Mouse (Mus musculus) thymus, adult 2 months (tissue): ENCODE measurements around the gene Rem1.

ENCODE experiments used
- CTCF ChIP-seq: fragments of 200-500 bp; IDR thresholded peaks from 2 replicates; pipeline ENCODE4 v1.5.1; 2012; ENCODE audit warnings: mild to moderate bottlenecking, control low read depth, low read length, moderate library complexity, borderline replicate concordance; ENCODE audit not compliant: control insufficient read depth, poor library complexity, insufficient read depth; ENCODE audit errors: extremely low read depth
- POLR2A ChIP-seq: fragments of 200-500 bp; IDR thresholded peaks from 2 replicates; pipeline ENCODE4 v1.6.1; 2012; ENCODE audit warnings: mild to moderate bottlenecking, low read length, control low read depth, moderate library complexity; ENCODE audit not compliant: control insufficient read depth, poor library complexity, insufficient read depth; ENCODE audit errors: extremely low read depth

DNA sequence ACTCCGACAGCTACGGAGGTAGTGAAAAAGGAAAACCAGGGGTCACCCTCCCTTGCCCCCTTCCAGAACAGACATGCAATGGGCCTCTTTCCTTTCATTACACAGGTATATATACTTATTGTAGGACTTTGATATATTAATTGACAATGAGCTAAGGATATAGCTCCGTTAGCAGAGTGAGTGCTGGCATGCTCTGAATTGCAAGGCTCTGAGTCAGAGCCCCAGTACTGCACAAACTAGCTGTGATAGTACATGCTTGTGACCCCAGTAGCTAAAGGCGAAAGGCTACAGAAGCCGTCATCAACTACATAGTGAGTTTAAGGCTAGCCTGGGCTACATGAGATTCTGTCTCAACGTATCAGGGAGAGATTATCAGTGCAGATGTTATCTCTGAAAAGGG, 3.2 kb downstream of the Rem1 start:
- TF ChIP-seq POLR2A (no peak), CTCF (no peak)
